Mouse (Mus musculus) liver, postnatal 0 days (tissue): Measurements from ENCODE around the gene Snx29. TPM values are rescaled to one million over a fixed set of nuclear protein-coding genes. Genes with fewer than 3 reads are reported as not detected.

Source experiments
- ATAC-seq: fragments of 200-750 bp; cut with Nextera tagmentation; 2 replicates; pipeline ENCODE4 v1.8.0; 2017; ENCODE audit warnings: mild to moderate bottlenecking, moderate library complexity
- DNase-seq: peaks from one replicate; pipeline ENCODE4 v3.0.0-alpha.2; 2016
- H3K27ac ChIP-seq: fragments of 300-500 bp; sonication (generic); 2 replicates; pipeline ENCODE4 v1.5.1; 2014; ENCODE audit warnings: antibody characterized with exemption, moderate library complexity, mild to moderate bottlenecking, low read depth
- H3K27me3 ChIP-seq: fragments of 300-500 bp; sonication (generic); 2 replicates; pipeline ENCODE4 v1.6.1; 2014; ENCODE audit warnings: low read length, control low read depth, mixed read lengths; ENCODE audit not compliant: insufficient read depth
- H3K36me3 ChIP-seq: fragments of 300-500 bp; sonication (generic); replicated peaks from 2 replicates; pipeline ENCODE4 v1.6.1; 2014; ENCODE audit warnings: mild to moderate bottlenecking, control low read depth, low read length, moderate library complexity, mixed read lengths; ENCODE audit not compliant: insufficient read depth
- H3K4me1 ChIP-seq: fragments of 300-500 bp; sonication (generic); 2 replicates; pipeline ENCODE4 v1.6.1; 2014; ENCODE audit warnings: antibody characterized with exemption, mild to moderate bottlenecking, control low read depth; ENCODE audit not compliant: insufficient read depth
- H3K4me2 ChIP-seq: fragments of 300-500 bp; sonication (generic); 2 replicates; pipeline ENCODE4 v1.6.1; 2014; ENCODE audit warnings: low read depth, mild to moderate bottlenecking, low read length, moderate library complexity, mixed read lengths
- H3K4me3 ChIP-seq: fragments of 300-500 bp; sonication (generic); 2 replicates; pipeline ENCODE4 v1.5.1; 2014; ENCODE audit warnings: low read depth, low read length
- H3K9ac ChIP-seq: fragments of 300-500 bp; sonication (generic); replicated peaks from 2 replicates; pipeline ENCODE4 v1.6.1; 2014; ENCODE audit warnings: mild to moderate bottlenecking, moderate library complexity
- H3K9me3 ChIP-seq: fragments of 300-500 bp; sonication (generic); 2 replicates; pipeline ENCODE4 v1.6.1; 2016; ENCODE audit warnings: mild to moderate bottlenecking, control low read depth, low read length, mixed read lengths
- CTCF ChIP-seq: sonication (generic); IDR thresholded peaks from 2 replicates; pipeline ENCODE4 v1.5.1; 2016; ENCODE audit warnings: antibody characterized with exemption, low read depth
- EP300 ChIP-seq: IDR thresholded peaks from 2 replicates; pipeline ENCODE4 v1.6.1; 2016; ENCODE audit warnings: antibody characterized with exemption, low read depth, mild to moderate bottlenecking
- WGBS: fragments of 180-500 bp; shearing (Covaris S2); extraction: QIAGEN DNeasy Blood & Tissue Kit; methylation state at CpG from one replicate; pipeline ENCODE4 v1.1.7; 2014; ENCODE audit not compliant: insufficient replicate concordance; 5-methylcytosine and 5-hydroxymethylcytosine counted together
- polyA plus RNA-seq: library from polyadenylated mRNA; unstranded; fragments of >200 nt; fragmentation: Nextera tagmentation; extraction: Ambion mirVana; gene quantifications from 2 replicates; pipeline ENCODE4 v1.2.1, GENCODE M21; 2015

Gene Snx29
- polyA plus RNA-seq, 1 experiment from 2014 or later = 2.3 TPM

- Histone ChIP-seq H3K27me3 (no peaks in the 10 kb centered on the region), H3K9ac (no peak overlapping the region), H3K4me2 (no peak overlapping the region), H3K27ac (no peak overlapping the region), H3K36me3 (no peaks in the 10 kb centered on the region), H3K4me3 (no peak overlapping the region), H3K9me3 (no peaks in the 10 kb centered on the region), H3K4me1 (no peaks in the 10 kb centered on the region)
- ATAC-seq (no peak), DNase-seq (no peak)
- WGBS = 44% methylated on average over 2 of the region's 2 CpGs
- TF ChIP-seq EP300 = no peak
- no peak for TF ChIP-seq CTCF
These were observed 470.7 kb downstream of the Snx29 start for GRCm38 (mm10) chr16:11793391-11793790.

DNA sequence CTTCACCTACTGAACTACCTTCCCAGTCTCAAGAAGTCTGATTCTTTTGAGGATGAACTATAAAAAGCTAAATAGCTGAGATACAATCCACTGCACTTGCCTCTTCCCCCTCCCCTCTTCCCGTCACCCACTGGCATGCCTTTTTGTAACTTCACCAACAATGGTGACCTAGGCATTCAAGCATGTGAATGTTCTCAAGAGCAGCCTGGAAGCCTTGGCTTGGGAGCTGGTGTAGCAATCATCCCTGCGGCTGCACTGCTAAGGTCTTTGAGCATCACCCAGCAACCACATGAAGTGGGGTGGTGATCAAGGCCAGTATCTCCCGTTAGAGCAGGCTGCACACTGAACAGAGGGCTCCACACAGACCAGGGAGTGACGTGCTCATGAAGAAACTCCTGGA is 471.9 kb downstream of the Snx29 start:
- DNase-seq (no peak), ATAC-seq (no peak)
- no peak overlapping the region for H3K4me2 ChIP-seq
- no peak for TF ChIP-seq CTCF
- no peak for TF ChIP-seq EP300
- H3K9ac ChIP-seq = no peak overlapping the region
- H3K4me3 ChIP-seq = no peak overlapping the region
- H3K36me3 ChIP-seq = no peaks in the 10 kb centered on the region
- H3K27me3 ChIP-seq = no peaks in the 10 kb centered on the region
- H3K9me3 ChIP-seq = no peaks in the 10 kb centered on the region
- H3K4me1 ChIP-seq = no peaks in the 10 kb centered on the region
- WGBS = 70% methylated on average over 4 of the region's 4 CpGs
- H3K27ac ChIP-seq = no peak overlapping the region

DNA sequence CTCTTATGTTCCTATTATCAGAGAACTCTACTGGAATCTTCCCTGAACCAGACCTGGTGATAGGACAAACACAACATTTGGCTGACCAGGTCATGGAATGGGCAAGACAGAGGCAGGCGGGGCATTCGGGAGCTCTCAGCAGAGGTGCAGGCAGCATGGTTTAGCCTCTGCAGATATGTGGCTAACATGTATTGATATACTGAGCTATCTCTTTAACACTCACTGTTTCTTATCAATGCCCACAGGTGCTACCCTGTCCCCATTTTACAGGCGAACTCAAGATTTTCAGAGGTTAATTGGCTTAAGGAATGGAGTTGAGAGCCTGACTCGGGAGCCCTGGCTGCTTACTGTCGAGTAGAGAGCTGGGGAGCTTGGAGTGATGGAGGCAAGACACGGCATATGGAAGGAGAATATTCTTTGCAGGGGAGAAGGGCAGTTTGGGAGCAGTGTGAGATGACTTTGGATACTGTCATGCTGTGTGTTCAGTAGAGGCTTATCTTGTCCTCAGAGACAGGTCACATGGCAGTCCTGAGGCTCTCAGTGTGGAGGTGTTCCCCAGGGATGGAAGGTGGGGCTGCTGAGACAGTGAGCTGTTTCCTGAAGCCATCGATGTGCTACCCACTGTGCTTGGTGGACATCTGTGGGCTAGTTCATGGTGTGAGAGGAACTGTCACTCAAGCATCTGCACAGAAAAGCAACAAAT is 473.2 kb downstream of the Snx29 start:
- no peaks in the 10 kb centered on the region for H3K4me1 ChIP-seq
- no peak overlapping the region for H3K4me2 ChIP-seq
- H3K9me3 ChIP-seq = no peaks in the 10 kb centered on the region
- H3K4me3 ChIP-seq = no peak overlapping the region
- 68% methylated on average over 7 of the region's 7 CpGs for WGBS
- no peaks in the 10 kb centered on the region for H3K36me3 ChIP-seq
- no peak overlapping the region for H3K9ac ChIP-seq
- no peak for DNase-seq
- no peak for ATAC-seq
- no peaks in the 10 kb centered on the region for H3K27me3 ChIP-seq
- TF ChIP-seq EP300 (no peak), CTCF (no peak)
- no peak overlapping the region for H3K27ac ChIP-seq

GRCm38 (mm10) chr16:11801960-11802539 is 479.3 kb downstream of the Snx29 start:
- Histone ChIP-seq H3K9me3 (no peaks in the 10 kb centered on the region), H3K4me3 (no peak overlapping the region), H3K9ac (no peak overlapping the region), H3K4me2 (no peak overlapping the region), H3K4me1 (no peaks in the 10 kb centered on the region), H3K27me3 (no peaks in the 10 kb centered on the region), H3K36me3 (peaks cover 4% of the 10 kb centered on the region; the same call in 1 of the 2 replicates), H3K27ac (no peak overlapping the region)
- DNase-seq = no peak
- 75% methylated on average over 7 of the region's 7 CpGs for WGBS
- TF ChIP-seq EP300 = no peak
- no peak for TF ChIP-seq CTCF
- no peak for ATAC-seq

Other genes with a start within 250 kb of the Snx29 start
- 17.9 TPM in 2 replicates for gene Txndc11, start 188.3 kb upstream of the Snx29 start, polyA plus RNA-seq
- gene Zc3h7a, start 146.5 kb upstream of the Snx29 start, polyA plus RNA-seq = 18.5 and 22.5 TPM in 2 replicates
- gene Rsl1d1, start 119.6 kb upstream of the Snx29 start, polyA plus RNA-seq = 60.7 and 61.7 TPM in 2 replicates
- 25.2 and 31.1 TPM in 2 replicates for gene Gspt1, start 68.6 kb upstream of the Snx29 start, polyA plus RNA-seq
- gene Tnfrsf17, start 9.1 kb upstream of the Snx29 start, polyA plus RNA-seq = not detected in 2 replicates